Mouse (Mus musculus): ENCODE data around the gene Pdf.

GRCm38 (mm10) chr8:107095717-107096365, 47.4 kb upstream of the Pdf start:
- no peak for TF ChIP-seq CTCF (conservative IDR thresholded peaks at IDR 0.05; ENCODE audit: low read length)
- TF ChIP-seq NANOG (IDR thresholded peaks at IDR 0.05; ENCODE audit: borderline replicate concordance, low read length), result no peak

All from E14TG2a.4 (cell line).